Mouse (Mus musculus) gastrocnemius, postnatal 14 days (tissue): ENCODE results near the gene Ttc24. TPM values are rescaled to one million over a fixed set of nuclear protein-coding genes. Genes with fewer than 3 reads are reported as not detected.

ENCODE experiments used
- DNase-seq: peaks from one replicate; pipeline ENCODE4 v3.0.0; 2021; ENCODE audit warnings: mixed read lengths
- intact Hi-C: fragments of 180-260 bp; cut with DNase I; formaldehyde crosslinking; loops from one replicate; pipeline ENCODE4 v1.15.1; 2025; ENCODE audit warnings: low total_unique reads
- total RNA-seq, 2 experiments: library from RNA; stranded (reverse); gene quantifications; 2 replicates each; pipeline ENCODE4 v1.2.3; 2021

Gene Ttc24
- total RNA-seq, 2 experiments from 2014 or later, result not detected

- no peak for DNase-seq
- intact Hi-C loops, result no loop called here
Measured at GRCm38 (mm10) chr3:88082224-88082618, 4.1 kb upstream of the Ttc24 start.

- DNase-seq, result peak; percentile 93
- intact Hi-C loops, result no loop called here
Measured at GRCm38 (mm10) chr3:88081345-88082223, 3.5 kb upstream of the Ttc24 start, which contains the start of gene Iqgap3. Gene Iqgap3, plus strand, starts transcription at chr3:88081971.

DNA sequence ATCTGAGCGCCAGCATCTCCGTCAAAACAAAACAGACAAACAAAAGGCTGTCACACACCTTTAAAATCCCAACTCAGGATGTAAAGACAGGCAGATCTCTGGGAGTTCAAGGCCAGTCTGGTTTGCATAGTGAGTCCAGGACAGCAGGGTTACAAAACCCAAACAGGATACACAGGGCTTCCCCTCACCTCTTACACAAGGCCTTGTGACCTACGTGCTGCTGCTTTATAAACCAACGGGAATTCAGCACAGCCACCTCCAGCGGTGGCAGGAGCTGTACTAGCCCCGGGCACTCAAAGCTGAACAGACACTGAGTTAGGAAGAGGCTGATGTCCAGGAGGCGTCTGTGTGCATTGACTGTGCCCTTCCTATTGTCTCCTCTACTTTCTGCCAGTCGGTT is 663 bp downstream of the Ttc24 start:
- no peak for DNase-seq
- intact Hi-C loops, result no loop called here

GRCm38 (mm10) chr3:88074766-88075165 is 3.3 kb downstream of the Ttc24 start:
- intact Hi-C loops, result no loop called here
- DNase-seq, result no peak

GRCm38 (mm10) chr3:88074351-88074750 is 3.8 kb downstream of the Ttc24 start:
- no peak for DNase-seq
- intact Hi-C loops, result no loop called here

- intact Hi-C loops, result loop anchor here (2.0 kb wide), 1 partner anchor 63 kb away; no protein-coding TSS in a partner anchor
- no peak for DNase-seq
Measured at GRCm38 (mm10) chr3:88073631-88074030, 4.5 kb downstream of the Ttc24 start.

GRCm38 (mm10) chr3:88071783-88072182 is 6.3 kb downstream of the Ttc24 start:
- intact Hi-C loops, result loop anchor here (2.0 kb wide), 1 partner anchor 61 kb away; no protein-coding TSS in a partner anchor
- peak; percentile 82 for DNase-seq

DNA sequence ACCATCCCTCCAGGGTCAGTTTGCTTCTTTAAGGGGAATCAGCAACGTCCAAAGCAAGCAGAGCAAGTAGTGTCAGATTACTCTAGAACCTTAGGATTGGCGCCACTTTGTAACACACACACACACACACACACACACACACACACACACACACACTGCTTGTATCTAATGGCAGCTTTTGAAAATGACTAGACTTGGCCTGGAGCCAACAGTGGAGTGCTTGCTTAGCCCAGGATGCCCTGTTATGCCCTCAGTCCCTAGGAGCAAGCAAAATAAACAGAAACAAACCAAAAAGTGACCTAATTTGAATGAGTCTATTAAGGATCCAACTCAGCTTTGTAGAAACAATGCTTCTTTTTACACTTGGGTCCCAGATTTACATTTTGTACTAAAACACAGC is 9.7 kb downstream of the Ttc24 start:
- intact Hi-C loops, result no loop called here
- no peak for DNase-seq

GRCm38 (mm10) chr3:88057902-88058696 is 20.0 kb downstream of the Ttc24 start, which contains the start of gene Naxe:
Gene Naxe, minus strand, starts transcription at chr3:88058495.
- intact Hi-C loops, result loop anchor here (10.0 kb wide), 1 partner anchor 113 kb away; the partner anchor contains the start of gene Crabp2
- peak; percentile 87 for DNase-seq

DNA sequence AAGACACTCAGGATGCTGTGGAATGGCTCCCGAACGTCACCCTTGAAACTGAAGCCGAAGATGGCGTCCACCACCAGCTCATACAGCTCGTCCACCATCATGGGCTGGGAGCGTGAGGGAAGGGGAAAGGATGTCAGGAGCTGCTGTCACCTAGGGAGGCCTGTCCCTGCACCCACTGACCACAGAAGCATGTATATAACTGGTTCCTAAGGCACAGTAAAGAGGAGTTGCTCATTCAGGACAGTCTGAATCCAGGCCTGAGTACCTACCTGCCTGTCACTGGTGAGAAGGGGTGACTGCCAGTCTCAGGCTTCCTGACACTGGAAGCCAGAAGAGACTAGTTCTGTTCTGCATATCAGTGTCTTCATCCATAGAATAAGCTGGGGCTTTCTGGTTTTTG is 21.1 kb downstream of the Ttc24 start:
- DNase-seq, result no peak
- intact Hi-C loops, result loop anchor here (10.0 kb wide), 1 partner anchor 112 kb away; the partner anchor contains the start of gene Crabp2

GRCm38 (mm10) chr3:88049532-88049931 is 28.6 kb downstream of the Ttc24 start:
- intact Hi-C loops, result no loop called here
- DNase-seq, result no peak

DNA sequence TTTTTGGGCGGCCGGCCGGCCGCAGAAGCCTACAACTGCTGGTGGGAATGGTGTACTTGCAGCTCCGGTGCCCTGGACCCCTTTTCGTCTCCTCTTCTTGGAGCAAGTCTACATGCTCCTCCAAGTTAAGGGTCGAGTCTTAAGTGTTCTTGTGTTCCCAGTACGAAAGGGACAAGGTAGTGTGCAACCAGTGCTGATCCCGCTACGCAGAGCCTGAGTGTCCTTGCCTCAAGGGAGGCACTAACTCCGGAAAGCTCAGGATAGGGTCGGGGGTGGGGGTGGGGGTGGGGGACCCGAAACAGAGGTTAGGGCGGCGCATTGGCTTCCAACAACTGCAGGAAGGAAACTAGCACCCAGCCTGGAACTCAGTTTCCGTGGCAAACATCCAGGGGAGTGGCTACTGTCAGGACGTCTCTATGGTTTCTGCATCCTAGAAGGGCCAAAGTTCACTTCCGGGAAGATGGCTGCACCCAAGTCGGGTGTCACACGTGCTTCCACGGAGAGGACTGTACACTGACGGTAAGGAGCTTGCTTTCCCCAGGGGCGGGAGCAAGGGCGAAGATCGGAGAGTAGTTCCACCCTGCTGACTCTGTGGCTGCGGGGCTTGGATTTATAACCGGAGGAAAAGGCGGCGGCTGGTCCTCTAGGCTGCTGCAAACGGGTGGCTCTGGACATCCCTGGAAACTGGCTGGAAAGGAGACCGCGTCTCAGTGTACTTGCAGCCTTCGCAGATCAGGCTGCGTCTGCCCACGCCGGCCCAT is 35.3 kb downstream of the Ttc24 start, which contains the start of gene Gpatch4:
Gpatch4 (plus strand) TSS at position 448 of the 761 bp plus-strand sequence.
- intact Hi-C loops, result no loop called here

DNA sequence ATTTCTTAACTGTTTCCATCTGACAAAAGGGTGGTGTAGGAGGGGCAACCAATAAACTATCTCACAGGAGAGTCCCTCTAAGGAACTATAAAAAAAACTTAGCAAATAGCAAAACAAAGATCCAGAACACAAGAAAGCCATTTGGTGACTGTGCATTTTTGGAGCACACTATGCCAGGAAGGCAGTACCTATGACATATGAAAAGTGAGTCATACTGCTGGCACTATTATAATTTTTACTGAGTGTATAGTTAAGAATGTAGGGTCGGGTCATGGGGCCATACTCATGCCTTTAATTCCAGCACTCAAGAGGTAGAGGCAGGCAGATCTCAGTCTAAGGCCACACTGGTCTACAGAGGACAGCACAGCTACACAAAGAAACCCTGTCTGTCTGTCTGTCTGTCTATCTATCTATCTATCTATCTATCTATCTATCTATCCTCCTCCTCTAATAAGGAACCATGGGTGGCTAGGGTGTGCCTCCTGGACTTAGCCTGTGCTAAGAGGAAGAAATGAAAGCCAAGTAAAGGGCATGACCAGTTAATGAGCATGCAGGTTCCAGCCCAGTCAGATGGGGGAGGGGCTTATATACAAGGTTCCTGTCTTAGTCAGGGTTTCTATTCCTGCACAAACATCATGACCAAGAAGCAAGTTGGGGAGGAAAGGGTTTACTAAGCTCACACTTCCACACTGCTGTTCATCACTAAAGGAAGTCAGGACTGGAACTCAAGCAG is 42.4 kb downstream of the Ttc24 start:
- intact Hi-C loops, result no loop called here
- no peak for DNase-seq

More for the DNA sequence above, 35.3 kb downstream of the Ttc24 start, which contains the start of gene Gpatch4:
- DNase-seq, result peak; percentile 84

DNA sequence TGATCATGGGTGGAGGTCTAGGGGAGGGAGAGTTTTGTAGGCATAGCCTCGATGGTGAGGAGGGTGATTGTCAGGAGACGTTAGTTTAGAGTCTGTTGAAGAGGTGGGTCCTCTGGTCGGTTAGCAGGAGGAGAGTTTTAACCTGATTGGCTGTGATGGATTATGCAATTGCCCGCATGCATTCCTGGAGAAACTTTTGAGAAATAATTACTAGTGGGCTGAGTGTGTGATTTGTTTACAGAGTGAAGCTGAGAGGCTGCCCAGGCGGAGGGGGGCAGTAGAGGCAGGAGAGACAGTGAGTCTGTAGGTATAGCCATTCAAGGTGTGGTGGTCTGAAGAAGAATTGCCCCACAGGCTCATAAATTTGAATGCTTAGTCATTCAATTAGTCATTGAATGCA is 44.6 kb downstream of the Ttc24 start:
- intact Hi-C loops, result no loop called here
- DNase-seq, result no peak

DNA sequence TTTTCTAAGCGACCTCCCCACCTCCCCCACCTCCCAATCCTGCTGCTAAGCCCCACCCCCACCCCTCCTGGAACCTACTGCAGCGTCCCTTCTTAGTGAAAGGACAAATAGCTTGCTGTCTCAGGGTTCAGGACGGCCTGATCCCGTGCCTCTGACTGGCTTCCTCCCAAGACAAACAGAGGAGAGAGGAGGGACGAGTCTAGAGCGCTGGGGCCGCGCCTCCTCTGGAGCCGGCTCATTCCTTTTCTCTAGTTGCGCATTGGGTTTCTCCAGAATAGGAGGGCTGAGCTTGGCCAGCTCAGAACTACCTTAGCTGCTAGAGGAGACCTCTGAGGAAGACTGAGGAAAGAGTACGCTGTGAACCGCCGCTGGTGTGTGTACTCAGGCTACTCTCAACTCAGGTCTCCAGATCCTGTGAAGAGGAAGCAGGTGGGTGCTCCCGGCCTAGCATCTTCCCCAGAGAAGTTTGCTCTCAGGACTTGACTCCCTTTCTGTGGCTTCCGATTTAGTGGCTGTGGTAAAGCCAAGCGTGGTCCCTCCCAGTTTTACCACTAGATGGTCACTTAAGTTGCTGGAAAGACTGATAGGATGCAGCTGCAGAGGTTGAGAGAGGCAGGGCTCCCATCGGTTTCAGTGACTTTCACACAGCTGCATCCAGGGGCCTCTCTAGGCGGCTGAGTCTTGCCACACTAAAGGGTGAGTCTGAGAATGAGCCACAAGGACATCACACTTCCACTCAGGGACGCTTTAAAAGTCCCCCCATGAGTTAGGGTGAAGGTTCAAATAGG is 47.3 kb downstream of the Ttc24 start:
- intact Hi-C loops, result no loop called here
- no peak for DNase-seq

- no peak for DNase-seq
- intact Hi-C loops, result no loop called here
Measured at GRCm38 (mm10) chr3:88027434-88028186, 50.5 kb downstream of the Ttc24 start, which contains the start of gene Hapln2. Gene Hapln2, minus strand, starts transcription at chr3:88027583.

DNA sequence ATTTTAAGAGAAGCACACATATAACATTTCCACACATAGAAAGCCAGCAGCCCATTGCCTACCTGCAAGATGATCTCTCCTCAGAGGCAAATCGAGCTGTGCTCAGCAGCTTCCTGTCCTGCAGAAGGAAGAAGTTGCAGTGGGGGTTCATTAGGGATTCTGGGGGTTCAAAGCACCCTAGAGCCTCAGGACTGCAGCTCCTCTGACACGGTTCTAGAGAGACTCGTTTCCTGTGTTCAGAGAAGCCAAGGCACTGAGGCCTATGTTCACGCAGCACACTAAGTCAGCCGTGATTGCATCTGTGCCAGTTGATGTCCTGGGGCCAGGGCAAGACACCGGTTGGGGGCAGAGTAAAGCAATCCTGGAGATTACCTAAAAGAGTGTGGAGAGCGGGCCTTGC is 51.3 kb downstream of the Ttc24 start:
- intact Hi-C loops, result no loop called here
- no peak for DNase-seq
